Mouse (Mus musculus): ENCODE results near the gene Myo10. TPM values are rescaled to one million over a fixed set of nuclear protein-coding genes. Genes with fewer than 3 reads are reported as not detected.
A peak's percentile ranks its signal among the peaks of the same experiment; 100 is the strongest.

The Myo10 gene
- polyA plus RNA-seq, 1 experiment, result 32.8 TPM

GRCm38 (mm10) chr15:25760304-25760703 is 138.0 kb downstream of the Myo10 start:
- no peak overlapping the region for H3K4me3 ChIP-seq (ENCODE audit: insufficient read depth, low read length)
- TF ChIP-seq POLR2A (IDR thresholded peaks at IDR 0.05; ENCODE audit: extremely low read depth, insufficient read depth, low read length) (0 out of 2 replicates have a peak, but pooled peaks have one; percentile 22), CTCF (IDR thresholded peaks at IDR 0.05; ENCODE audit: extremely low read depth, insufficient read depth, low read length) (no peak)
- peak overlapping the region; percentile 36; the same call in 1 of the 2 replicates for H3K27ac ChIP-seq (ENCODE audit: insufficient read depth, low read length)
- peaks cover 1% of the 10 kb centered on the region for H3K4me1 ChIP-seq (ENCODE audit: control insufficient read depth, insufficient read depth, low read length)

GRCm38 (mm10) chr15:25761049-25761448 is 138.7 kb downstream of the Myo10 start:
- H3K4me1 ChIP-seq (ENCODE audit: control insufficient read depth, insufficient read depth, low read length), result peaks cover 1% of the 10 kb centered on the region
- TF ChIP-seq POLR2A (IDR thresholded peaks at IDR 0.05; ENCODE audit: extremely low read depth, insufficient read depth, low read length) (no peak), CTCF (IDR thresholded peaks at IDR 0.05; ENCODE audit: extremely low read depth, insufficient read depth, low read length) (no peak)
- H3K4me3 ChIP-seq (ENCODE audit: insufficient read depth, low read length), result no peak overlapping the region
- no peak overlapping the region for H3K27ac ChIP-seq (ENCODE audit: insufficient read depth, low read length)

GRCm38 (mm10) chr15:25761800-25762211 is 139.5 kb downstream of the Myo10 start:
- TF ChIP-seq POLR2A (IDR thresholded peaks at IDR 0.05; ENCODE audit: extremely low read depth, insufficient read depth, low read length) (no peak), CTCF (IDR thresholded peaks at IDR 0.05; ENCODE audit: extremely low read depth, insufficient read depth, low read length) (no peak)
- 0 out of 2 replicates have a peak overlapping the region, but pooled peaks have one; percentile 48 for H3K27ac ChIP-seq (ENCODE audit: insufficient read depth, low read length)
- no peak overlapping the region for H3K4me3 ChIP-seq (ENCODE audit: insufficient read depth, low read length)
- peaks cover 1% of the 10 kb centered on the region for H3K4me1 ChIP-seq (ENCODE audit: control insufficient read depth, insufficient read depth, low read length)

- H3K4me1 ChIP-seq (ENCODE audit: control insufficient read depth, insufficient read depth, low read length), result peaks cover 1% of the 10 kb centered on the region
- peak overlapping the region; percentile 48; the same call in 1 of the 2 replicates for H3K27ac ChIP-seq (ENCODE audit: insufficient read depth, low read length)
- H3K4me3 ChIP-seq (ENCODE audit: insufficient read depth, low read length), result no peak overlapping the region
- TF ChIP-seq CTCF (IDR thresholded peaks at IDR 0.05; ENCODE audit: extremely low read depth, insufficient read depth, low read length) (no peak), POLR2A (IDR thresholded peaks at IDR 0.05; ENCODE audit: extremely low read depth, insufficient read depth, low read length) (no peak)
Observed at GRCm38 (mm10) chr15:25762306-25762705, 140.0 kb downstream of the Myo10 start.

GRCm38 (mm10) chr15:25763106-25763505 is 140.8 kb downstream of the Myo10 start:
- TF ChIP-seq CTCF (IDR thresholded peaks at IDR 0.05; ENCODE audit: extremely low read depth, insufficient read depth, low read length), result no peak
- TF ChIP-seq POLR2A (IDR thresholded peaks at IDR 0.05; ENCODE audit: extremely low read depth, insufficient read depth, low read length), result no peak
- Histone ChIP-seq H3K27ac (ENCODE audit: insufficient read depth, low read length) (peak overlapping the region; percentile 46; the same call in 1 of the 2 replicates), H3K4me1 (ENCODE audit: control insufficient read depth, insufficient read depth, low read length) (peaks cover 5% of the 10 kb centered on the region), H3K4me3 (ENCODE audit: insufficient read depth, low read length) (no peak overlapping the region)

GRCm38 (mm10) chr15:25764653-25765352 is 142.5 kb downstream of the Myo10 start:
- Histone ChIP-seq H3K27ac (ENCODE audit: insufficient read depth, low read length) (no peak overlapping the region), H3K4me1 (ENCODE audit: control insufficient read depth, insufficient read depth, low read length) (peaks cover 5% of the 10 kb centered on the region), H3K4me3 (ENCODE audit: insufficient read depth, low read length) (no peak overlapping the region)
- TF ChIP-seq POLR2A (IDR thresholded peaks at IDR 0.05; ENCODE audit: extremely low read depth, insufficient read depth, low read length), result no peak
- no peak for TF ChIP-seq CTCF (IDR thresholded peaks at IDR 0.05; ENCODE audit: extremely low read depth, insufficient read depth, low read length)

- Histone ChIP-seq H3K4me3 (ENCODE audit: insufficient read depth, low read length) (no peak overlapping the region), H3K27ac (ENCODE audit: insufficient read depth, low read length) (no peak overlapping the region), H3K4me1 (ENCODE audit: control insufficient read depth, insufficient read depth, low read length) (peaks cover 3% of the 10 kb centered on the region; the same call in 1 of the 2 replicates)
- no peak for TF ChIP-seq POLR2A (IDR thresholded peaks at IDR 0.05; ENCODE audit: extremely low read depth, insufficient read depth, low read length)
- TF ChIP-seq CTCF (IDR thresholded peaks at IDR 0.05; ENCODE audit: extremely low read depth, insufficient read depth, low read length), result no peak
Observed at GRCm38 (mm10) chr15:25767777-25768176, 145.5 kb downstream of the Myo10 start.

- Histone ChIP-seq H3K4me1 (ENCODE audit: control insufficient read depth, insufficient read depth, low read length) (peaks cover 6% of the 10 kb centered on the region; the same call in 1 of the 2 replicates), H3K27ac (ENCODE audit: insufficient read depth, low read length) (no peak overlapping the region), H3K4me3 (ENCODE audit: insufficient read depth, low read length) (no peak overlapping the region)
- TF ChIP-seq CTCF (IDR thresholded peaks at IDR 0.05; ENCODE audit: extremely low read depth, insufficient read depth, low read length) (no peak), POLR2A (IDR thresholded peaks at IDR 0.05; ENCODE audit: extremely low read depth, insufficient read depth, low read length) (no peak)
Observed at GRCm38 (mm10) chr15:25769524-25770255, 147.4 kb downstream of the Myo10 start.

GRCm38 (mm10) chr15:25771782-25772181 is 149.5 kb downstream of the Myo10 start:
- H3K27ac ChIP-seq (ENCODE audit: insufficient read depth, low read length), result no peak overlapping the region
- TF ChIP-seq POLR2A (IDR thresholded peaks at IDR 0.05; ENCODE audit: extremely low read depth, insufficient read depth, low read length), result no peak
- no peak for TF ChIP-seq CTCF (IDR thresholded peaks at IDR 0.05; ENCODE audit: extremely low read depth, insufficient read depth, low read length)
- H3K4me3 ChIP-seq (ENCODE audit: insufficient read depth, low read length), result no peak overlapping the region
- peaks cover 6% of the 10 kb centered on the region; the same call in 1 of the 2 replicates for H3K4me1 ChIP-seq (ENCODE audit: control insufficient read depth, insufficient read depth, low read length)

Measured in cortical plate, adult 2 months (tissue).